Mouse (Mus musculus): Measurements from ENCODE around the gene Vasp. TPM values are rescaled to one million over a fixed set of nuclear protein-coding genes. Genes with fewer than 3 reads are reported as not detected.

The Vasp gene
- polyA plus RNA-seq, 1 experiment from 2014 or later: 39.7 TPM

GRCm38 (mm10) chr7:19211041-19211675 lies 60.5 kb downstream of the Vasp start:
- H3K4me1 ChIP-seq (replicated peaks): peaks cover 16% of the 10 kb centered on the region
- H3K36me3 ChIP-seq: peaks cover 6% of the 10 kb centered on the region; the same call in 1 of the 2 replicates
- ATAC-seq (ENCODE audit: low FRiP score): no peak
- no peak overlapping the region for H3K4me2 ChIP-seq
- H3K9me3 ChIP-seq: no peaks in the 10 kb centered on the region
- H3K27me3 ChIP-seq: peaks cover 24% of the 10 kb centered on the region
- no peak overlapping the region for H3K27ac ChIP-seq
- WGBS: 53% methylated on average over 5 of the region's 5 CpGs
- H3K4me3 ChIP-seq: no peak overlapping the region
- no peak overlapping the region for H3K9ac ChIP-seq

DNA sequence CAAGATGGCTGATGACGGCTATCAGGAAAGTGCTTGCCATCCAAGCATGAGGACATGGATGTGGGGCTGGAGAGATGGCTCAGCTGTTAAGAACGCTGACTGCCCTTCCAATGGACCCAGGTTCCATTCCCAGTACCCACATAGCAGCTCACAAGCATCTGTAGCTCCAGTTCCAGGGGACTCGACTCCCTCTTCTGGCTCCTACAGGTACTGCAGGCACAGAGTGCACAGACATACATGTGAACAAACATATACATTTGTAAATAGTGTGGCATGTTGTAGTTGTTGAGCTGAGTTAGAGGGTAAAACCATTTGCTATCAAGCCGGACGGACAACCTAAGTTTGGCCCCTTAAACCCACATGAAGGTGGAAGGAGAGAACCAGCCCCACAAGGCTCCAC lies 61.6 kb downstream of the Vasp start:
- Histone ChIP-seq H3K4me3 (no peak overlapping the region), H3K27ac (no peak overlapping the region), H3K9ac (no peak overlapping the region), H3K4me2 (no peak overlapping the region), H3K36me3 (peaks cover 17% of the 10 kb centered on the region), H3K27me3 (peaks cover 24% of the 10 kb centered on the region), H3K4me1 (replicated peaks) (peaks cover 12% of the 10 kb centered on the region), H3K9me3 (no peaks in the 10 kb centered on the region)
- ATAC-seq (ENCODE audit: low FRiP score): no peak
- WGBS: 93% methylated on average over 5 of the region's 5 CpGs

DNA sequence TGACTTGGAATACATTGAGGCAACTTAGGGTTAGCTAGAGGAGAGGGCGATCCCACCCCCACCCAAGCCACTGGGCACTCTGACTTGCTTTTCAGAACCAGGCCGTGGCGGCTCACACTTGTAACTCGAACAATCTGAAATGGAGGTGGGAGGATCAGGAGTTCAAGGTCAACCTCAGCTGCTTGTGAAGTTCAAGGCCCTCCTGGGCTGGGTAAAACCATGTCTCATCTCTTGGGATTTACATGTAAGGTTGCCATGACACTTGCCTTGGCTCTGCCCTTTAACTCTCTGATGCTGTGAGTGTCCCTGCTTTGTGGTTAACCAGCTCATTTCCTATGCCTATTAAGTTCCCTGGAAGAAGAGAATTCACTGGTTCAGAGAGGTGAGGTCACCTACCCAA lies 62.1 kb downstream of the Vasp start:
- WGBS: 76% methylated on average over 4 of the region's 4 CpGs
- no peak for ATAC-seq (ENCODE audit: low FRiP score)
- no peak overlapping the region for H3K27ac ChIP-seq
- H3K36me3 ChIP-seq: peaks cover 22% of the 10 kb centered on the region
- H3K4me3 ChIP-seq: no peak overlapping the region
- peaks cover 24% of the 10 kb centered on the region for H3K27me3 ChIP-seq
- H3K9me3 ChIP-seq: no peaks in the 10 kb centered on the region
- H3K4me2 ChIP-seq: no peak overlapping the region
- H3K4me1 ChIP-seq (replicated peaks): peaks cover 12% of the 10 kb centered on the region
- H3K9ac ChIP-seq: no peak overlapping the region

GRCm38 (mm10) chr7:19208944-19209472 lies 62.6 kb downstream of the Vasp start:
- no peak overlapping the region for H3K9ac ChIP-seq
- 52% methylated on average over 7 of the region's 7 CpGs for WGBS
- H3K4me1 ChIP-seq (replicated peaks): peaks cover 12% of the 10 kb centered on the region
- H3K27ac ChIP-seq: no peak overlapping the region
- no peak overlapping the region for H3K4me3 ChIP-seq
- peaks cover 27% of the 10 kb centered on the region for H3K36me3 ChIP-seq
- no peak overlapping the region for H3K4me2 ChIP-seq
- H3K27me3 ChIP-seq: peaks cover 23% of the 10 kb centered on the region
- no peak for ATAC-seq (ENCODE audit: low FRiP score)
- H3K9me3 ChIP-seq: no peaks in the 10 kb centered on the region

DNA sequence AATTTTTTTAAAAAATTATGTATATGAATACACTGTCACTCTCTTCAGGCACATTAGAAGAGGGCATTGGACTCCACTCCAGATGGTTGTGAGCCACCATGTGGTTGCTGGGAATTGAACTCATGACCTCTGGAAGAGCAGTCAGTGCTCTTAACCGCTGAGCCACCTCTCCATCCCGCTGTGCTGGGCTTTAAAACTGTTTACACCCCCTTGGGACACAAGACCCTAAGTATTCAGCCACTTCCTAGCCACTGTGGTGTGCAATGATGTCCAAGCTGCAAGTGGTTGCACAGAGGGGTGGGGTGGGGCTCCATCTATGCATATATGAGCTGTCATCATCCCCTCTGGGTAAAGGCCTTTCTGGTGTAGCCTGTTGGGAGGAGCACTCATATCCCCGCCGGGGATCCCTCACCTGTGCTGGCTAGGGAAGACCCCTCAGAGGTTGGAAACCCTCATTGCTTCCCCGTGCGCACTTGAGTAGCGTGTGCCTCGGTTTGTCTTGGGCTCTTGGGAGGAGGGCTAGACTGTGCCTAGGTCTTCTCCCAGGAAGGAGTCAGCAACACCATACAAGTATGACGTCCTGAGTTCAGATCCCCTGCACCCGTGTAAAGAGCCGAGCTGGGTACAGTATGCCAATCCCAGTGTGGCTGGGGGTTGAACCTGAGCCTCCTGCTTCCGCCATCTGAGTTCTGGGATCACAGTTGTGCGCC lies 63.3 kb downstream of the Vasp start:
- H3K27ac ChIP-seq: no peak overlapping the region
- peaks cover 12% of the 10 kb centered on the region for H3K4me1 ChIP-seq (replicated peaks)
- 81% methylated on average over 13 of the region's 13 CpGs for WGBS
- peaks cover 31% of the 10 kb centered on the region for H3K36me3 ChIP-seq
- no peak overlapping the region for H3K9ac ChIP-seq
- no peaks in the 10 kb centered on the region for H3K9me3 ChIP-seq
- H3K4me3 ChIP-seq: no peak overlapping the region
- no peak for ATAC-seq (ENCODE audit: low FRiP score)
- H3K4me2 ChIP-seq: no peak overlapping the region
- H3K27me3 ChIP-seq: peaks cover 18% of the 10 kb centered on the region

Other genes starting within 250 kb of the Vasp start
- gene Foxa3, start 248.3 kb downstream of the Vasp start, polyA plus RNA-seq (2015; fragmentation: Nextera tagmentation; extraction: Ambion mirVana): not detected in 2 replicates
- 29.7 and 30.1 TPM in 2 replicates for gene Sympk, start 247.4 kb downstream of the Vasp start, polyA plus RNA-seq (2015; fragmentation: Nextera tagmentation; extraction: Ambion mirVana)
- not detected in 2 replicates for gene Rsph6a, start 217.1 kb downstream of the Vasp start, polyA plus RNA-seq (2015; fragmentation: Nextera tagmentation; extraction: Ambion mirVana)
- 25.4 and 25.6 TPM in 2 replicates for gene Dmwd, start 195.6 kb downstream of the Vasp start, polyA plus RNA-seq (2015; fragmentation: Nextera tagmentation; extraction: Ambion mirVana)
- gene Dmpk, start 188.0 kb downstream of the Vasp start, polyA plus RNA-seq (2015; fragmentation: Nextera tagmentation; extraction: Ambion mirVana): 9.4 and 11.6 TPM in 2 replicates
- gene Six5, start 177.2 kb downstream of the Vasp start, polyA plus RNA-seq (2015; fragmentation: Nextera tagmentation; extraction: Ambion mirVana): 2.4 and 2.8 TPM in 2 replicates
- 2.2 and 3.6 TPM in 2 replicates for gene Gm4969, start 153.4 kb downstream of the Vasp start, polyA plus RNA-seq (2015; fragmentation: Nextera tagmentation; extraction: Ambion mirVana)
- 18.9 and 20.2 TPM in 2 replicates for gene Fbxo46, start 152.0 kb downstream of the Vasp start, polyA plus RNA-seq (2015; fragmentation: Nextera tagmentation; extraction: Ambion mirVana)
- gene Qpctl, start 122.5 kb downstream of the Vasp start, polyA plus RNA-seq (2015; fragmentation: Nextera tagmentation; extraction: Ambion mirVana): 23.1 and 23.8 TPM in 2 replicates
- 123 and 128 TPM in 2 replicates for gene Snrpd2, start 122.1 kb downstream of the Vasp start, polyA plus RNA-seq (2015; fragmentation: Nextera tagmentation; extraction: Ambion mirVana)
- gene Gipr, start 105.7 kb downstream of the Vasp start, polyA plus RNA-seq (2015; fragmentation: Nextera tagmentation; extraction: Ambion mirVana): 1.6 and 2.3 TPM in 2 replicates
- 6.6 and 8.2 TPM in 2 replicates for gene Eml2, start 95.4 kb downstream of the Vasp start, polyA plus RNA-seq (2015; fragmentation: Nextera tagmentation; extraction: Ambion mirVana)
- gene Gpr4, start 59.3 kb downstream of the Vasp start, polyA plus RNA-seq (2015; fragmentation: Nextera tagmentation; extraction: Ambion mirVana): 1.8 and 2.3 TPM in 2 replicates
- 36.9 and 37.1 TPM in 2 replicates for gene Opa3, start 43.5 kb downstream of the Vasp start, polyA plus RNA-seq (2015; fragmentation: Nextera tagmentation; extraction: Ambion mirVana)
- gene Ppm1n, start 8.2 kb upstream of the Vasp start, polyA plus RNA-seq (2015; fragmentation: Nextera tagmentation; extraction: Ambion mirVana): 0.49 and 0.69 TPM in 2 replicates
- 101 and 104 TPM in 2 replicates for gene Rtn2, start 10.8 kb upstream of the Vasp start, polyA plus RNA-seq (2015; fragmentation: Nextera tagmentation; extraction: Ambion mirVana)
- gene Fosb, start 38.2 kb upstream of the Vasp start, polyA plus RNA-seq (2015; fragmentation: Nextera tagmentation; extraction: Ambion mirVana): 0.06 and 0.08 TPM in 2 replicates
- 84.9 and 96.6 TPM in 2 replicates for gene Ercc1, start 73.0 kb upstream of the Vasp start, polyA plus RNA-seq (2015; fragmentation: Nextera tagmentation; extraction: Ambion mirVana)
- gene Cd3eap, start 87.7 kb upstream of the Vasp start, polyA plus RNA-seq (2015; fragmentation: Nextera tagmentation; extraction: Ambion mirVana): 20.9 and 22.1 TPM in 2 replicates
- gene Ppp1r13l, start 87.9 kb upstream of the Vasp start, polyA plus RNA-seq (2015; fragmentation: Nextera tagmentation; extraction: Ambion mirVana): 1.4 and 2.2 TPM in 2 replicates
- gene Ercc2, start 110.2 kb upstream of the Vasp start, polyA plus RNA-seq (2015; fragmentation: Nextera tagmentation; extraction: Ambion mirVana): 20.9 and 28.4 TPM in 2 replicates
- gene Klc3, start 132.3 kb upstream of the Vasp start, polyA plus RNA-seq (2015; fragmentation: Nextera tagmentation; extraction: Ambion mirVana): 2.1 and 2.4 TPM in 2 replicates
- gene Ckm, start 133.0 kb upstream of the Vasp start, polyA plus RNA-seq (2015; fragmentation: Nextera tagmentation; extraction: Ambion mirVana): 0.81 and 0.87 TPM in 2 replicates
- 16.1 TPM in 2 replicates for gene Mark4, start 187.0 kb upstream of the Vasp start, polyA plus RNA-seq (2015; fragmentation: Nextera tagmentation; extraction: Ambion mirVana)
- gene Exoc3l2, start 191.5 kb upstream of the Vasp start, polyA plus RNA-seq (2015; fragmentation: Nextera tagmentation; extraction: Ambion mirVana): 0.38 and 0.43 TPM in 2 replicates
- 3.2 and 3.5 TPM in 2 replicates for gene Bloc1s3, start 236.6 kb upstream of the Vasp start, polyA plus RNA-seq (2015; fragmentation: Nextera tagmentation; extraction: Ambion mirVana)
- gene Trappc6a, start 236.6 kb upstream of the Vasp start, polyA plus RNA-seq (2015; fragmentation: Nextera tagmentation; extraction: Ambion mirVana): 43.9 and 44.9 TPM in 2 replicates
- gene Nkpd1, start 246.0 kb upstream of the Vasp start, polyA plus RNA-seq (2015; fragmentation: Nextera tagmentation; extraction: Ambion mirVana): 0.32 and 0.50 TPM in 2 replicates